Mouse (Mus musculus) megakaryocyte, embryonic 14.5 days (primary cell): ENCODE measurements around the gene Gpatch3. TPM values are rescaled to one million over a fixed set of nuclear protein-coding genes. Genes with fewer than 3 reads are reported as not detected.

Source experiments
- H3K27me3 ChIP-seq: replicated peaks from 2 replicates; pipeline ENCODE3; 2012; ENCODE audit warnings: inconsistent platforms
- H3K36me3 ChIP-seq: replicated peaks from 2 replicates; pipeline ENCODE3; 2012; ENCODE audit warnings: low read length, inconsistent platforms, mixed read lengths
- H3K4me1 ChIP-seq: 2 replicates; pipeline ENCODE4 v1.6.1; 2012; ENCODE audit warnings: inconsistent platforms
- H3K4me3 ChIP-seq: replicated peaks from 2 replicates; pipeline ENCODE3; 2012; ENCODE audit warnings: moderate library complexity, mild to moderate bottlenecking, inconsistent platforms
- H3K9me3 ChIP-seq: 2 replicates; pipeline ENCODE4 v1.6.1; 2012; ENCODE audit warnings: inconsistent platforms
- FLI1 ChIP-seq: IDR thresholded peaks from 2 replicates; pipeline ENCODE4 v1.6.1; 2012; ENCODE audit warnings: low read length, inconsistent platforms, mixed read lengths
- GATA1 ChIP-seq: IDR thresholded peaks from 3 replicates; pipeline ENCODE4 v1.6.1; 2012; ENCODE audit warnings: mixed read lengths, low read length, inconsistent platforms, borderline replicate concordance
- polyA plus RNA-seq: library from polyadenylated mRNA; stranded (reverse); fragments of >175 nt; gene quantifications from 2 replicates; pipeline ENCODE4 v1.2.3, GENCODE M21; 2012; ENCODE audit warnings: low replicate concordance; ENCODE audit not compliant: insufficient read depth

The Gpatch3 gene
- polyA plus RNA-seq, 1 experiment: 5.4 TPM

- H3K27me3 ChIP-seq: no peaks in the 10 kb centered on the region
- TF ChIP-seq FLI1 (no peak), GATA1 (no peak)
- H3K9me3 ChIP-seq: peaks cover 4% of the 10 kb centered on the region; the same call in 1 of the 2 replicates
- H3K4me3 ChIP-seq: peak overlapping the region; percentile 85
- peaks cover 88% of the 10 kb centered on the region for H3K36me3 ChIP-seq
- peaks cover 81% of the 10 kb centered on the region for H3K4me1 ChIP-seq
These were observed 40.9 kb downstream of the Gpatch3 start for GRCm38 (mm10) chr4:133615416-133615815.

GRCm38 (mm10) chr4:133617936-133618335 is 43.4 kb downstream of the Gpatch3 start:
- no peaks in the 10 kb centered on the region for H3K9me3 ChIP-seq
- TF ChIP-seq GATA1 (no peak), FLI1 (no peak)
- no peak overlapping the region for H3K4me3 ChIP-seq
- peaks cover 86% of the 10 kb centered on the region for H3K36me3 ChIP-seq
- H3K27me3 ChIP-seq: no peaks in the 10 kb centered on the region
- peaks cover 85% of the 10 kb centered on the region for H3K4me1 ChIP-seq

- Histone ChIP-seq H3K4me3 (no peak overlapping the region), H3K27me3 (no peaks in the 10 kb centered on the region), H3K9me3 (no peaks in the 10 kb centered on the region), H3K36me3 (peaks cover 81% of the 10 kb centered on the region), H3K4me1 (peaks cover 80% of the 10 kb centered on the region)
- TF ChIP-seq GATA1 (no peak), FLI1 (no peak)
These were observed 45.1 kb downstream of the Gpatch3 start for GRCm38 (mm10) chr4:133619473-133620136.

- no peak for TF ChIP-seq FLI1
- TF ChIP-seq GATA1: no peak
- H3K4me3 ChIP-seq: no peak overlapping the region
- peaks cover 80% of the 10 kb centered on the region for H3K36me3 ChIP-seq
These were observed 46.1 kb downstream of the Gpatch3 start for GRCm38 (mm10) chr4:133620668-133621067.

GRCm38 (mm10) chr4:133622161-133622695 is 47.7 kb downstream of the Gpatch3 start:
- Histone ChIP-seq H3K4me3 (peak overlapping the region; percentile 42), H3K36me3 (peaks cover 83% of the 10 kb centered on the region)
- TF ChIP-seq GATA1 (no peak), FLI1 (no peak)

More at GRCm38 (mm10) chr4:133620668-133621067, 46.1 kb downstream of the Gpatch3 start:
- Histone ChIP-seq H3K27me3 (no peaks in the 10 kb centered on the region), H3K4me1 (peaks cover 80% of the 10 kb centered on the region), H3K9me3 (no peaks in the 10 kb centered on the region)

GRCm38 (mm10) chr4:133624830-133625229 is 50.3 kb downstream of the Gpatch3 start:
- H3K9me3 ChIP-seq: no peaks in the 10 kb centered on the region
- H3K4me3 ChIP-seq: no peak overlapping the region
- H3K27me3 ChIP-seq: no peaks in the 10 kb centered on the region
- peaks cover 89% of the 10 kb centered on the region for H3K4me1 ChIP-seq
- TF ChIP-seq FLI1: no peak
- TF ChIP-seq GATA1: no peak
- peaks cover 81% of the 10 kb centered on the region for H3K36me3 ChIP-seq

More at GRCm38 (mm10) chr4:133622161-133622695, 47.7 kb downstream of the Gpatch3 start:
- H3K9me3 ChIP-seq: no peaks in the 10 kb centered on the region
- H3K27me3 ChIP-seq: no peaks in the 10 kb centered on the region
- H3K4me1 ChIP-seq: peaks cover 80% of the 10 kb centered on the region

GRCm38 (mm10) chr4:133625621-133626071 is 51.1 kb downstream of the Gpatch3 start:
- Histone ChIP-seq H3K9me3 (no peaks in the 10 kb centered on the region), H3K36me3 (peaks cover 79% of the 10 kb centered on the region), H3K4me1 (peaks cover 88% of the 10 kb centered on the region), H3K27me3 (no peaks in the 10 kb centered on the region), H3K4me3 (peak overlapping the region; percentile 83)
- TF ChIP-seq GATA1 (no peak), FLI1 (no peak)

GRCm38 (mm10) chr4:133626221-133626620 is 51.7 kb downstream of the Gpatch3 start:
- Histone ChIP-seq H3K27me3 (no peaks in the 10 kb centered on the region), H3K4me3 (peak overlapping the region; percentile 83), H3K36me3 (peaks cover 79% of the 10 kb centered on the region), H3K9me3 (no peaks in the 10 kb centered on the region), H3K4me1 (peaks cover 88% of the 10 kb centered on the region)
- TF ChIP-seq GATA1: no peak
- TF ChIP-seq FLI1: no peak

GRCm38 (mm10) chr4:133626621-133627020 is 52.1 kb downstream of the Gpatch3 start:
- Histone ChIP-seq H3K27me3 (no peaks in the 10 kb centered on the region), H3K9me3 (no peaks in the 10 kb centered on the region), H3K4me1 (peaks cover 90% of the 10 kb centered on the region), H3K4me3 (peak overlapping the region; percentile 53), H3K36me3 (peaks cover 81% of the 10 kb centered on the region)
- no peak for TF ChIP-seq GATA1
- no peak for TF ChIP-seq FLI1

GRCm38 (mm10) chr4:133627039-133627438 is 52.5 kb downstream of the Gpatch3 start:
- Histone ChIP-seq H3K27me3 (no peaks in the 10 kb centered on the region), H3K36me3 (peaks cover 78% of the 10 kb centered on the region), H3K9me3 (no peaks in the 10 kb centered on the region), H3K4me1 (peaks cover 90% of the 10 kb centered on the region), H3K4me3 (peak overlapping the region; percentile 53)
- no peak for TF ChIP-seq GATA1
- TF ChIP-seq FLI1: no peak
